Mouse (Mus musculus): ENCODE measurements around the gene Uncx. TPM values are rescaled to one million over a fixed set of nuclear protein-coding genes. Genes with fewer than 3 reads are reported as not detected.

The Uncx gene
- not detected for total RNA-seq (2023)

GRCm38 (mm10) chr5:139543214-139543613 is at the start of gene Uncx:
Gene Uncx, plus strand, starts transcription at chr5:139543494.

Other genes with a start within 250 kb of the Uncx start
- 2.6 TPM for gene Adap1, start 217.9 kb upstream of the Uncx start, total RNA-seq (2023)
- gene Cox19, start 192.1 kb upstream of the Uncx start, total RNA-seq (2023): 17.8 TPM
- gene Cyp2w1, start 190.9 kb upstream of the Uncx start, total RNA-seq (2023): not detected
- 28.8 TPM for gene Gpr146, start 165.8 kb upstream of the Uncx start, total RNA-seq (2023)
- not detected for gene C130050O18Rik, start 138.2 kb upstream of the Uncx start, total RNA-seq (2023)
- not detected for gene Gper1, start 120.3 kb upstream of the Uncx start, total RNA-seq (2023)
- gene 3110082I17Rik, start 83.0 kb upstream of the Uncx start, total RNA-seq (2023): 5.2 TPM
- 74.3 TPM for gene Zfand2a, start 58.9 kb upstream of the Uncx start, total RNA-seq (2023)
- gene Micall2, start 192.8 kb downstream of the Uncx start, total RNA-seq (2023): not detected
- 115 TPM for gene Ints1, start 232.2 kb downstream of the Uncx start, total RNA-seq (2023)
- 148 TPM for gene Mafk, start 248.0 kb downstream of the Uncx start, total RNA-seq (2023)